Mouse (Mus musculus): ENCODE data around the gene Gm20431. TPM values are rescaled to one million over a fixed set of nuclear protein-coding genes. Genes with fewer than 3 reads are reported as not detected.

Gm20431 gene
- polyA plus RNA-seq, 1 experiment from 2014 or later = 13.4 TPM

DNA sequence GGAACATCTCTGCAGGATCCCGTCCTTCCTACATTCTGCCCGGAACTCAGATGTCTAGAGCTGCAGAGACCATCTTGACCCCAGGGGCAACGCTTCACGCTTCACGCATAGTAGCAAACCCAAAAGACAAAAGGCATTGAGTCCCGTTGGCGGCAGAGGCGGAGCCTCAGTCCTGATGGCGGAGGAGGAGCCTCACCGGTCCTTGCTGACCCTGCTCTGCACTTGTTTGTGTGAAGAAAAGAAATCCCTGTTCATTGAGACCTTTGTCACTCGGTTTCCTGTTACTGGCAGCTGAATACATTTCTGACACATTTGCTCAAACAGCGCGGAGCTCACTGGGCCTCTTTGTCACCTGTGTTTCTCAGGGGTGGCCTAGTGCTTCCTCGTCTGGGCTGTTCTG is 34.2 kb upstream of the Gm20431 start:
- Histone ChIP-seq H3K9me3 (no peaks in the 10 kb centered on the region; the same call in 1 of the 2 replicates), H3K27me3 (peaks cover 23% of the 10 kb centered on the region), H3K4me1 (peaks cover 17% of the 10 kb centered on the region), H3K4me2 (no peak overlapping the region), H3K4me3 (no peak overlapping the region), H3K27ac (no peak overlapping the region), H3K9ac (no peak overlapping the region), H3K36me3 (0 out of 2 replicates have a peak, but pooled peaks cover 3% of the 10 kb centered on the region)
- whole genome bisulfite sequencing = 84% methylated on average over 14 of the region's 14 CpGs
- no peak for ATAC-seq (ENCODE audit: insufficient number of reproducible peaks, insufficient read depth, low FRiP score, low TSS enrichment, low read depth)

DNA sequence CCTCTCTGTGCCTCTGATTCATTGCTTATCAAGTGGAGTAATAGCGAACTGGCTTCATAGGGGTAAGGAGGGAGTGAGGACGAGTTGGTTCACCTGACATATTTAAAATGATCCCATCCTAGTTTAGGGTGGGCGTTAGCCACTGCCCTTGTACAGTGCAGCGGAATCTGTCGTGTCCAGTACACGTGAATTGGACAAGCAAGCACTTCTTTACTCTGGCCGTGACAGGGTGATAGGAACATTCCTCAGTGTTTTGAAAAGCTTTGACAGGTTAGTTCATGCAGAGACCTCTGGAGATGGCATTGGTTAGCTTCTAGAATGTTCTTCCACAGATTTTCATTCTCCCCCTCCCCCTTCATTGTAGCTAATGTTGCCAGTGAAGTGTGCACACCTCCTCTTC is 33.7 kb upstream of the Gm20431 start:
- ATAC-seq (ENCODE audit: insufficient number of reproducible peaks, insufficient read depth, low FRiP score, low TSS enrichment, low read depth) = no peak

DNA sequence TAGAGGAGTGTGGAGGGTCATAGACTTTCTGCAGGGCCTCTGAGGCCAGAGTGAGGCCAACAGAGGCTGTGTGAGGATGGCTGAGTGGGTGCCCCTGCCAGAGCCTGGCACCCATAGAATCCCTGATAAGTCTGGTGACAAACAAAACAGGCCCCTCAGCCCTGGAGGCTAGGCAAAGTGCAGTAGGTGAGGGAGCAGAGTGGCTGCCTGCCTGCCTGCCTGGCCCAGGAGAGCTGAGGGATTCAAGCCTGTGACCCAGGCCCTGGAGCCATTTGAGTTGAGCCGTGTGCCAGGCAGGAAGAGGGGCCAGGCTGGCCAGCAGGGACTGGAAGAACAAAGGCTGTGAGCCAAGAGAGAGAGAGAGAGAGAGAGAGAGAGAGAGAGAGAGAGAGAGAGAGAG is 32.9 kb upstream of the Gm20431 start:
- no peak overlapping the region for H3K4me3 ChIP-seq
- H3K4me2 ChIP-seq = no peak overlapping the region
- H3K36me3 ChIP-seq = 0 out of 2 replicates have a peak, but pooled peaks cover 3% of the 10 kb centered on the region
- no peak for ATAC-seq (ENCODE audit: insufficient number of reproducible peaks, insufficient read depth, low FRiP score, low TSS enrichment, low read depth)
- no peak overlapping the region for H3K9ac ChIP-seq
- WGBS = 42% methylated on average over 1 of the region's 1 CpGs
- peaks cover 23% of the 10 kb centered on the region for H3K4me1 ChIP-seq
- H3K27ac ChIP-seq = no peak overlapping the region
- H3K27me3 ChIP-seq = peaks cover 33% of the 10 kb centered on the region
- no peaks in the 10 kb centered on the region; the same call in 1 of the 2 replicates for H3K9me3 ChIP-seq

More for the DNA sequence above, 33.7 kb upstream of the Gm20431 start:
- Histone ChIP-seq H3K36me3 (0 out of 2 replicates have a peak, but pooled peaks cover 3% of the 10 kb centered on the region), H3K4me2 (no peak overlapping the region), H3K9me3 (no peaks in the 10 kb centered on the region; the same call in 1 of the 2 replicates), H3K4me1 (peaks cover 16% of the 10 kb centered on the region), H3K27me3 (peaks cover 26% of the 10 kb centered on the region), H3K4me3 (no peak overlapping the region), H3K9ac (no peak overlapping the region), H3K27ac (no peak overlapping the region)
- 87% methylated on average over 7 of the region's 7 CpGs for WGBS

DNA sequence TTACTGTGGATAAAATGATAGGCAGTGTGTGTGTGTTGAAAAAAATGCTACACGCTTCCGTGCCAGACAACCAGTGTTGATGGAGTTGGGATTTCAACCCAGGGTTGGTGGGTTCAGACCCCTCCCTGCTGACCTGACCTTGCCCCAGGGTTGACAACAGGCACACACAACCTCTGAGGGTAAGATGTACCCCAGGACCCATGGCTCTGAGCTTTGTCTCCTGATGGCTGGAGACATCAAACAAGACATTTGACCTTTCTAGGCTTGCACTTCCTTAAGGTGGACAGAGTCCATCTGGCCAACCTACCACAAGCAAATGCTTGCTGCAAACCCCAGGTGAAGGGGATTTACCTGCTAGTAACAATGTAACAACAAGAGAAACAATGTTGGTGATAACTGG is 32.2 kb upstream of the Gm20431 start:
- Histone ChIP-seq H3K9ac (no peak overlapping the region), H3K27ac (no peak overlapping the region), H3K36me3 (0 out of 2 replicates have a peak, but pooled peaks cover 3% of the 10 kb centered on the region), H3K4me3 (no peak overlapping the region), H3K4me1 (peaks cover 25% of the 10 kb centered on the region), H3K9me3 (no peaks in the 10 kb centered on the region; the same call in 1 of the 2 replicates), H3K4me2 (no peak overlapping the region), H3K27me3 (peaks cover 36% of the 10 kb centered on the region)
- 82% methylated on average over 2 of the region's 2 CpGs for WGBS
- ATAC-seq (ENCODE audit: insufficient number of reproducible peaks, insufficient read depth, low FRiP score, low TSS enrichment, low read depth) = no peak

DNA sequence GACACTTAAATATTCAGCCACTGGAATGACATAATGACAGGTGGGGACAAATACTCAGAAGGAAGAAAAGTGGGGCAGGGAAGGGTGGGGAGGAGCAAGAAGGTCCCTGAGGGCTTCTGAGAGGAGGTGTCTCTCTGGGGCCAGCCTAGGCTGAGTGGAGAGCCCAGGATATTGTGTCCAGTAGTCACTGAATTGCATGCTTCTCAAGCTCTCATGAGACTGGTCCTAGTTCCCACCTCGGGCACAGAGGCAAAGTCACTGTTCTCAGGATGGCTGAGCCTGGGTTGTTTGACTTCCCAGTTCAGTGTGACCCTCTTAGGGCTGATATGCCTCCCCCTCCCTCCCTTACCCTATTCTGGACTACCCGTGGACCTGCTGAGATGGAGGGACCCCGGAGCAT is 31.5 kb upstream of the Gm20431 start:
- H3K4me1 ChIP-seq = peaks cover 30% of the 10 kb centered on the region
- no peak overlapping the region for H3K9ac ChIP-seq
- WGBS = 72% methylated on average over 3 of the region's 3 CpGs
- 0 out of 2 replicates have a peak, but pooled peaks cover 3% of the 10 kb centered on the region for H3K36me3 ChIP-seq
- H3K27ac ChIP-seq = no peak overlapping the region
- no peaks in the 10 kb centered on the region; the same call in 1 of the 2 replicates for H3K9me3 ChIP-seq
- 0 out of 2 replicates have a peak overlapping the region, but pooled peaks have one; percentile 97 for H3K4me2 ChIP-seq
- no peak for ATAC-seq (ENCODE audit: insufficient number of reproducible peaks, insufficient read depth, low FRiP score, low TSS enrichment, low read depth)
- H3K27me3 ChIP-seq = peaks cover 42% of the 10 kb centered on the region
- H3K4me3 ChIP-seq = no peak overlapping the region

DNA sequence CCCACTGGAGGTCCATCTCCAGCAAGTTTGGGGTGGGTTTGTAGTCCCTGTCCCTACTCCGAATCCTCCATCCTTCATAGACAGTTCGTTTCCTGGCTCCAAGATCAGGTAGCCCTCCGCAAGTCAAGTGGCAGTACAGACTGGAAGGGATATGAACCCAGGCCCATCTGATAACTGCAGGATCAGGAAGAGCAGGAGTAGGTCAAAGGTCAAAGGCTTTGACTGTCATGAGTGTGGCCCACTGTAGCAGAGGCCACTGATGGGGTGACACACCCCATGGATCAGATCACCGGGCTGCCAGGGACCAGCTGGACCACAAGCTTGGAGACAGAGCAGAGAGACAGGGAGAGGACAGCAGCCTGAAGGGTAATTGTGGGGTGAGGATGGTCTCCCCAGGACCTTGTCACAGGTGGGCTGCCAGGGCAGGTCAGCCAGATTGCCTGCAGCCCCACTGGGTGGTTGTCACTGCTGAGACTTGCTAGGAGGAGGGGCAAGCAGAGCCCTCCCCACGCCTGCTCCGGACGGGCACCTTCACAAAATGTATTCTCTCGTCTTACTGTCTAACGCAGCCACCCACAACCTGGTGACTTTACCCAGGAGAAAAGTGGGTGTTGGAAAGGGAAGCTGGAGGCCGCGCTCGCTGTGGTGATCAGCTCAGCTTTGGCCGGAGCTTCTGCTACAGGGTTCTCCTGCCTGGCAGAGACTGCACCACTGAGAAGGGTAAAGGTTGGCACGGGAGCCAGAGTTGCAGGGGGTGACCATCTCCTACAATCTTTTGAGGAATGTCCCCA is 30.8 kb upstream of the Gm20431 start:
- Histone ChIP-seq H3K4me1 (peaks cover 32% of the 10 kb centered on the region), H3K36me3 (0 out of 2 replicates have a peak, but pooled peaks cover 3% of the 10 kb centered on the region), H3K27me3 (peaks cover 49% of the 10 kb centered on the region), H3K4me3 (no peak overlapping the region), H3K9me3 (no peaks in the 10 kb centered on the region; the same call in 1 of the 2 replicates), H3K9ac (peak overlapping the region; percentile 49; the same call in 1 of the 2 replicates), H3K4me2 (peak overlapping the region; percentile 97; the same call in 1 of the 2 replicates), H3K27ac (no peak overlapping the region)
- ATAC-seq (ENCODE audit: insufficient number of reproducible peaks, insufficient read depth, low FRiP score, low TSS enrichment, low read depth) = no peak
- WGBS = 88% methylated on average over 14 of the region's 14 CpGs

DNA sequence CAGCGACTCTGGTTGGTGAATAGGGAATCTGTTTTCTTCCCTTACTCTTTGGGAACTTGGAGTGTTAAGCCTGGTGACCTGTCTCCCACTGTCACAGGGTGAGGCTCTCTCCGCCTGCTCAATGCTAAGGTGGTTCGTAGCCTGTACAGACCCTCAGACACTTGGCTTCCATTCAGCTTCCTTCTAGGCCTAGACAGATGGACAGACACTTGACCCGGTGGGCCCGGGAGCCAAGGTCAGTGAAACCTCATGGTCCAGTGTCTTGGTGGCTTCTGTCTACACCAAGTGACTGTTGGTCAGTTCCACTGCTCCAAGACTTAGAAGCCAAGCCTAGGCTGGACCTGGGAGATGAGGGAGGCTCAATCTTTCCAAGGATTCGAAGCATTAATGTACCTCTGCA is 30.1 kb upstream of the Gm20431 start:
- H3K4me2 ChIP-seq = peak overlapping the region; percentile 97
- H3K27me3 ChIP-seq = peaks cover 56% of the 10 kb centered on the region
- no peak for ATAC-seq (ENCODE audit: insufficient number of reproducible peaks, insufficient read depth, low FRiP score, low TSS enrichment, low read depth)
- no peaks in the 10 kb centered on the region; the same call in 1 of the 2 replicates for H3K9me3 ChIP-seq
- WGBS = 90% methylated on average over 6 of the region's 6 CpGs
- H3K27ac ChIP-seq = no peak overlapping the region
- peaks cover 32% of the 10 kb centered on the region for H3K4me1 ChIP-seq
- peak overlapping the region; percentile 56; the same call in 1 of the 2 replicates for H3K9ac ChIP-seq
- H3K4me3 ChIP-seq = peak overlapping the region; percentile 69
- 0 out of 2 replicates have a peak, but pooled peaks cover 3% of the 10 kb centered on the region for H3K36me3 ChIP-seq

DNA sequence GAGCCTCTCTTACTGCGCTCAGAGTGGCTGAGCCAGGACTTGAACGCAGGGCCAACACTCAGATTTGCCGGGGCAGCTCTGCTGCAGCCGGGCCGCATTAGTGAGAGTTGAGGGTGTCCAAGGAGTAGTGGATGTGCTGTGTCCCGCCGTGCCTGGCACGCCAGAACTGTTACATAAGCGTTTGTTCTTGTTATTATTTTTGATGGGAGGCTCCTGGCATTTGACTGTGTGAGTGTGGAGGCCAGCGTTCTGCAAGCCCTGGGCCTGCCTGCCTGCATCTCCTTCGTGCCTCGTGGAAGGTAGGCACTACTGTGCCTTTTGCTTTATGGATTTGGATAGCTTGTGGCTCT is 29.6 kb upstream of the Gm20431 start:
- peak overlapping the region; percentile 56; the same call in 1 of the 2 replicates for H3K9ac ChIP-seq

DNA sequence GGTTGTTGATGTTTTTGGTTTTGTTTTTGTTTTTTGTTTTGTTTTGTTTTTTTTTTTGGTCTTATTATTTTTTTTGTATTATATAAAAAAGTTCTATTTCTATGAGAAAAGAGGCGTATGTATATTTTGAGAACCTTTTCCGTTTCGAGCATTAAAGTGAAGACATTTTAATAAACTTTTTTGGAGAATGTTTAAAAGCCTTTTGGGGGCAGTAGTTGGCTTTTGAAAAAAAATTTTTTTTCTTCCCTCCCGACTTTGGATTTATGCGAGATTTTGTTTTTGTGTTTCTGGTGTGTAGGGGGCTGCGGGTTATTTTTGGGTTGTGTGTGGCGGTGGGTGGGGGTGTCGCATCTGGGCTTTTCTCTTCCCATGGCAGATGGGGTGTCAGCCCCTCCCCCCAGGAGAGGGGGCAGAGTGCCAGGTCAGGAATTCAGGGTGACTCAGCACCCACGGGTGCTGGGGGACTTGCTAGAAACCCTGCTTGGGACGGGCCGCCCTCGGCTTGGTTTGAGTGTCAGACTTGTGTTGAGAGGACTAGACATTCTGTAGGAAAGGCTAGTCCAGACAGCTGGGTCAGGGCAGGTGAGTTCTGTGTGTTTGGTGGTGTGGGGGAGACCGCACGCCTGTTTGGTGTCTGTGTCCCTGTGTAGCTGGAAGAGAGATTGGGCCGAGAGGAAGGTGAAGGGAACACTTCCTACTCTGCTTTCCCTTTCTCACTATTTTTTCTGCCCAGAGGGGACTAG is 29.1 kb upstream of the Gm20431 start:
- Histone ChIP-seq H3K27me3 (peaks cover 57% of the 10 kb centered on the region), H3K9ac (peak overlapping the region; percentile 81), H3K4me1 (peaks cover 32% of the 10 kb centered on the region), H3K36me3 (0 out of 2 replicates have a peak, but pooled peaks cover 3% of the 10 kb centered on the region), H3K9me3 (no peaks in the 10 kb centered on the region; the same call in 1 of the 2 replicates), H3K27ac (no peak overlapping the region), H3K4me3 (peak overlapping the region; percentile 69), H3K4me2 (peak overlapping the region; percentile 97)
- 52% methylated on average over 15 of the region's 15 CpGs for WGBS
- no peak for ATAC-seq (ENCODE audit: insufficient number of reproducible peaks, insufficient read depth, low FRiP score, low TSS enrichment, low read depth)

More for the DNA sequence above, 29.6 kb upstream of the Gm20431 start:
- no peak overlapping the region for H3K27ac ChIP-seq
- peak overlapping the region; percentile 69 for H3K4me3 ChIP-seq
- peaks cover 57% of the 10 kb centered on the region for H3K27me3 ChIP-seq
- ATAC-seq (ENCODE audit: insufficient number of reproducible peaks, insufficient read depth, low FRiP score, low TSS enrichment, low read depth) = no peak
- H3K9me3 ChIP-seq = no peaks in the 10 kb centered on the region; the same call in 1 of the 2 replicates
- peaks cover 32% of the 10 kb centered on the region for H3K4me1 ChIP-seq
- peak overlapping the region; percentile 97 for H3K4me2 ChIP-seq
- 80% methylated on average over 12 of the region's 12 CpGs for WGBS
- 0 out of 2 replicates have a peak, but pooled peaks cover 3% of the 10 kb centered on the region for H3K36me3 ChIP-seq

DNA sequence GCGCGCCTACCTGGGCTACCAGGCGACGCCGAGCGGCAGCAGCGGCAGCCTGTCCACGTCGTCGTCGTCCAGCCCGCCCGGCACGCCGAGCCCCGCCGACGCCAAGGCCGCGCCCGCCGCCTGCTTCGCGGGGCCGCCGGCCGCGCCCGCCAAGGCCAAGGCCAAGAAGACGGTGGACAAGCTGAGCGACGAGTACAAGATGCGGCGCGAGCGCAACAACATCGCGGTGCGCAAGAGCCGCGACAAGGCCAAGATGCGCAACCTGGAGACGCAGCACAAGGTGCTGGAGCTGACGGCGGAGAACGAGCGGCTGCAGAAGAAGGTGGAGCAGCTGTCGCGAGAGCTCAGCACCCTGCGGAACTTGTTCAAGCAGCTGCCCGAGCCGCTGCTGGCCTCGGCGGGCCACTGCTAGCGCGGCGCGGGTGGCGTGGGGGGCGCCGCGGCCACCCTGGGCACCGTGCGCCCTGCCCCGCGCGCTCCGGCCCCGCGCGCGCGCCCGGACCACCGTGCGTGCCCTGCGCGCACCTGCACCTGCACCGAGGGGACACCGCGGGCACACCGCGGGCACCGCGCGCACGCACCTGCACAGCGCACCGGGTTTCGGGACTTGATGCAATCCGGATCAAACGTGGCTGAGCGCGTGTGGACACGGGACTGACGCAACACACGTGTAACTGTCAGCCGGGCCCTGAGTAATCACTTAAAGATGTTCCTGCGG is 28.4 kb upstream of the Gm20431 start, which contains the start of gene Tmem189:
Gene Tmem189 (minus strand): TSS at position 322 of the 718 bp plus-strand sequence.
- Histone ChIP-seq H3K4me1 (peaks cover 32% of the 10 kb centered on the region), H3K4me2 (peak within 1 kb of the TSS; percentile 97), H3K36me3 (0 out of 2 replicates have a peak, but pooled peaks cover 3% of the 10 kb centered on the region), H3K9ac (peak within 1 kb of the TSS; percentile 81), H3K9me3 (no peaks in the 10 kb centered on the region), H3K27me3 (peaks cover 57% of the 10 kb centered on the region), H3K4me3 (peak within 1 kb of the TSS; percentile 69), H3K27ac (peak within 1 kb of the TSS; percentile 73)
- WGBS = under 1% methylated on average over 86 of the region's 99 CpGs
- ATAC-seq (ENCODE audit: insufficient number of reproducible peaks, insufficient read depth, low FRiP score, low TSS enrichment, low read depth) = no peak

All from embryonic facial prominence, embryonic 13.5 days (tissue).